Mouse (Mus musculus) spleen, adult 2 months (tissue): ENCODE measurements at regions not wholly inside any gene's neighbourhood (a gene's known extent, or its start where the extent isn't known, plus 50 kb on each side); places are given as distances from the start of the nearest gene placed in this dataset.

ENCODE experiments used
- DNase-seq, 2 experiments: peaks; one replicate each; pipeline versions ENCODE4 v3.0.0 to v3.0.0-alpha.2; 2012 to 2021; ENCODE audit warnings: low spot score in 2 of 2, low read depth in 1 of 2
- H3K27ac ChIP-seq: fragments of 200-500 bp; 2 replicates; pipeline ENCODE4 v1.5.1; 2012; ENCODE audit warnings: low read length, inconsistent platforms; ENCODE audit not compliant: insufficient read depth
- H3K27me3 ChIP-seq: fragments of 200-500 bp; 2 replicates; pipeline ENCODE4 v1.6.1; 2012; ENCODE audit warnings: mild to moderate bottlenecking, moderate library complexity, low read length, inconsistent platforms; ENCODE audit not compliant: control insufficient read depth, insufficient read depth
- H3K36me3 ChIP-seq: fragments of 200-500 bp; 2 replicates; pipeline ENCODE4 v1.6.1; 2012; ENCODE audit warnings: mild to moderate bottlenecking, low read length, inconsistent platforms; ENCODE audit not compliant: control insufficient read depth, insufficient read depth
- H3K4me1 ChIP-seq: fragments of 200-500 bp; 2 replicates; pipeline ENCODE4 v1.6.1; 2011; ENCODE audit warnings: inconsistent platforms; ENCODE audit not compliant: control insufficient read depth, insufficient read depth, insufficient read length
- H3K4me3 ChIP-seq: fragments of 200-500 bp; 2 replicates; pipeline ENCODE4 v1.5.1; 2011; ENCODE audit warnings: mild to moderate bottlenecking, inconsistent platforms; ENCODE audit not compliant: insufficient read depth, insufficient read length; ENCODE audit errors: extremely low read depth
- CTCF ChIP-seq: fragments of 200-500 bp; IDR thresholded peaks from 2 replicates; pipeline ENCODE4 v1.5.1; 2011; ENCODE audit warnings: mild to moderate bottlenecking, inconsistent platforms; ENCODE audit not compliant: insufficient read depth, insufficient read length, insufficient replicate concordance; ENCODE audit errors: extremely low read depth
- POLR2A ChIP-seq: fragments of 200-500 bp; IDR thresholded peaks from 2 replicates; pipeline ENCODE4 v1.6.1; 2011; ENCODE audit warnings: low read depth, low read length, inconsistent platforms
- WGBS: fragments of 180-500 bp; shearing (Covaris S2); methylation state at CpG from one replicate; pipeline ENCODE4 v1.1.7; 2018; 5-methylcytosine and 5-hydroxymethylcytosine counted together

- Histone ChIP-seq H3K36me3 (no peaks in the 10 kb centered on the region), H3K4me1 (no peaks in the 10 kb centered on the region; the same call in 1 of the 2 replicates), H3K27me3 (peaks cover 14% of the 10 kb centered on the region; the same call in 1 of the 2 replicates), H3K4me3 (no peak overlapping the region), H3K27ac (no peak overlapping the region)
- no peak for DNase-seq
- TF ChIP-seq CTCF (no peak), POLR2A (no peak)
- 45% methylated on average over 9 of the region's 9 CpGs for WGBS
Observed at GRCm38 (mm10) chr13:48734985-48735384, 72.2 kb downstream of the Barx1 start.

- no peak for TF ChIP-seq POLR2A
- no peak for TF ChIP-seq CTCF
- Histone ChIP-seq H3K27ac (no peak overlapping the region), H3K4me1 (no peaks in the 10 kb centered on the region), H3K4me3 (no peak overlapping the region), H3K36me3 (no peaks in the 10 kb centered on the region), H3K27me3 (no peaks in the 10 kb centered on the region)
- 70% methylated on average over 5 of the region's 5 CpGs for WGBS
- no peak for DNase-seq
Observed at GRCm38 (mm10) chr13:48745566-48745965, 82.8 kb downstream of the Barx1 start.

GRCm38 (mm10) chr13:48746301-48746700 is 83.5 kb downstream of the Barx1 start:
- Histone ChIP-seq H3K27me3 (no peaks in the 10 kb centered on the region), H3K36me3 (no peaks in the 10 kb centered on the region), H3K4me1 (no peaks in the 10 kb centered on the region), H3K27ac (no peak overlapping the region), H3K4me3 (no peak overlapping the region)
- 40% methylated on average over 7 of the region's 7 CpGs for WGBS
- DNase-seq: no peak
- no peak for TF ChIP-seq POLR2A
- no peak for TF ChIP-seq CTCF
